Mouse (Mus musculus): ENCODE measurements around the gene Idh1.

Idh1 gene

GRCm38 (mm10) chr1:65176171-65176570, 10.1 kb downstream of the Idh1 start:
- DNase-seq: no peak

DNA sequence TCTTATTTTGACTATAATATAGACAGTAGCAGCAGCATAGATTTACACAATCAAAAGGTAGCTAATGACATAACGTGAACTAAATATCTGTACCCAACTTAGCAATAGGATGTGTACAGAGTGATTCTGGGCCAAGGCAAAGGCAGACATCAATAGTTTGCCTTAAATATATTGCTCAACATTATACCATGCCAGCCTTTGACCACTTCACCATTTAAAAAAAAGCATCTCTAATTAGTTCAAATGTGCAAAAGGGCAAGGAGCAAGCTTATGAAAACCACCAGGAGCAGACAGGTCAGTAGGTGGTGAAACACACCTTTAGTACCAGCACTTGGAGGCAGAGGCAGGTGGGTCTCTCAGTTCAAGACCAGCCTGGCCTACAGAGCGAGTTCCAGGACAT, 12.6 kb downstream of the Idh1 start:
- no peak for DNase-seq

GRCm38 (mm10) chr1:65171579-65171978, 14.7 kb downstream of the Idh1 start:
- DNase-seq: no peak

- no peak for DNase-seq
Measured at GRCm38 (mm10) chr1:65169947-65170346, 16.4 kb downstream of the Idh1 start.

DNA sequence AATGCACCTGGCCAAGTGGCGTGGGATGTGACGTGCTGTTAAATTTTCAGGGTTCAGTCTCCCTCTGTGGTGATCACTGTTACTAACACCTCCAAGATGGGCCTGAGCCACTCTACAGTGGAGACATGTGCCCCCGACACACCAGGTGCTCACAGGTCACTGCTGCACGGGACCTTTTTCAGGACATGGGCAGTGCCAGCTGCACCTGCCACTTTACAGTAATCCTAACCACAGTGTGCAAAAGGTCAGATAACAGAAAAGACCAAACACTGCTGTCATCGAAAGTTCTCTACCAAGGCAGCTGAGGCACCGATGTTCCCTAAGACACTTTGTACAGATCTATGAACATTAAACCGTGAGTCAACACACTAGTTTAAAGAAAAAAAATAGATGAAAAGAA, 16.8 kb downstream of the Idh1 start:
- DNase-seq: no peak

GRCm38 (mm10) chr1:65167496-65167895, 18.8 kb downstream of the Idh1 start:
- no peak for DNase-seq

DNA sequence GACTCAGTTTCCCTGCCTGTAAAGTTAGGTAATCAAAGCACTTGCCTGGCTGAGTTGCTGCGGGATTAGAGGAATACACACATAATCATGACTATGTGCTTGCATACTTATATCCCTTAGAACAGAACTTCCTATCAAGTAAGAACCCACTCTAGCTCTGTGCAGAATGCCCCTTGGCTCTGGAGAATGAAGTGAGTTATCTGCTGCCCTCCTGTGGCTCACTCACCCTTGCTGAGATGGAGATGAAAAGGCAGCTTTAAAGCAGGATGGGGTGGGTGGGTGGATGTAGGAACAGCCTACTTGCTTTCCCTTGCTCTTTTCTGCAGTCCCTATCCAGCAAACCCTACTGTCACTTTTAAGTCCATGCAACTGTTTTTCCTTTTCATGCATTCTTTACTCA, 24.1 kb downstream of the Idh1 start:
- no peak for DNase-seq

DNA sequence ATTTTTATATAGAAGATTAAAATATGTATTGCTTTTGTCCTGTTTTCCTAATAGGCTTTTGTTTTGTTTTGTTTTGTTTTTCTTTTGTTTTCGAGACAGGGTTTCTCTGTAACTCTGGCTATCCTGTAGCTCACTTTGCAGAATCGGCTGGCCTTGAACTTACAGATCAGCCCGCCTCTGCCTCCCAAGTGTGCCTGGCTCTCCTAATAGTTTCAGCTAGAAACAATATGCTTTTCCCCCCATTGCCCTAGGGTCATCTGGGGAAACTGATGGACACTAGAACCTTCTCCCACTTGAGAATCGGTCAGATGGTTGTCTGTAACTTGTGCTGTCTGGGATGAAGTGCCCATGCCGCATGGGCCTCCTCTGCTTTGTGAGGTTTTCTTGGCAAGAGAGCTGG, 30.2 kb downstream of the Idh1 start:
- no peak for DNase-seq

DNA sequence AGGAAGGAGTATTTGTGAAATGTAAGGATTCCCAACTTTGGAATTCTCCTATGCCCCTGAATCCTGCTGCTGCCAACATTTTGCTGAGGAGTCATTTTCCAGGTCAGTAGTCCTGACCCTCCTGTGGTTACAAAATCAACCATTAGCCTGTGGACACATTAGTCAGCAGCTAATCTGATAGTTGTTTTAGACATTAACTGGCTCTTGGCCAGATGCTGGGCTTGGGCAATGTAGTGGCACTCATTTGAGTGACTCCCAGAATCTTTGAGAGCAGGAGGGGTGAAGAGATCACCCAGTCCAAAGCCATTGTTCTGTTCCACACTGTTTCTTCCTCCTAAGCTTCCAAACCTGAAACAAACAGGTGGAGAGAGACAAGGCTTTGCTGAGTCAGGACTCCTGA, 31.5 kb downstream of the Idh1 start:
- no peak for DNase-seq

- no peak for DNase-seq
Measured at GRCm38 (mm10) chr1:65147971-65148370, 38.3 kb downstream of the Idh1 start.

GRCm38 (mm10) chr1:65147326-65147725, 39.0 kb downstream of the Idh1 start:
- DNase-seq: no peak

DNA sequence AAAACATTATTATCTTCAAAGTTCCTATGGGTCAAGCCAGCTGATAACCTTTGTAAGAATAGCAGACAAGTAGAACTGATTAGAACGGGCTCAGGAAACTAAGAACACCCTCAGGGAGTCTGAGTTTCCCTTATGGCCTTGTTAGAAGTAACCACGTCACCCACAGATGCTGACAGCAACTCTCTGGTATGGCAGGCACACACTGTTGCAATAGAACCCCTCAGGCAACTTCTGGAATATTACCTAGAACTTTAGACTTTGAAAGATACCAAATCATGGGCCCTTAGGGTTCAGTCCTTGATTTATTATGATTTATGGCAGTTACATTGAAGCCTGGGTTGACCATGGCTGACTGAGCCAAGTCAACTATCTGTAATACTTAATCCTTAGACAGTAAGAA, 39.7 kb downstream of the Idh1 start:
- DNase-seq: no peak

DNA sequence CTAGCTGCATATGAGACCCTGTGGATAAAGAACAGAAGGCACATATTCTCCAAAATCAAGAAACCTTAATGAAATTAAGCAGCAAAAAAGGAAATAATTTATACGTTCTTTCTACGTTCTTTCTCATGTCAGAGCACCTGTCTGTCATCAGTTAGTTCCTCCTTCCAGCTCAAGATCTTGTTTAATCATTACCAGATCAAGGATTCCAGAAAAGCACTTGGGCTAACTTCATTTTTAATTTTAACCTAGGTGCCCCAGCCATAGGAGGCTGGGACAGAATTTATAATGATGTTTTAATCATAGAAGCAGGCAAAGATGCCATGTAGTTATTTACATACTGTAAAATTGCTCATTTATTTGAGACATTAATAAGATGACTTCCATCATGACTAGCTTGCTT, 41.5 kb downstream of the Idh1 start:
- no peak for DNase-seq

DNA sequence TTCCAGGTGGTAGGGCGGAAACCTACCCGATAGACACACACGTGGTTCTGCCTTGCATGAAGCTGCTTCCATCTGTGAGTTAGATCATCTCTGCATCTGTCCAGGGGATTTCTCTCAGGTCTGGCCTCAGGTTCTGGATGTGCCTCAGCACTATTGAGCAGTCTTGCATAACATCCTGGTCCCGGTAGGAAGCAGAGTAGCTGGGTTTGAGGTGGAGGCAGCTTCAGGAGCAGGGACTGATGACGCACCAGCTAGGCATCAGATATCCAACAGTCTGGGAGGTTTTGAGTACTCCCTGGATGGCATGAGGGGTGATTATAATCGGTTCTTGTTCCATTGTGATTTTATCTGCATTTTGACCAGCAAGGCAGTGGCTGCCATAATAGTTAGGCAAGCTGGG, 48.7 kb downstream of the Idh1 start:
- DNase-seq: no peak

GRCm38 (mm10) chr1:65132833-65133232, 53.5 kb downstream of the Idh1 start:
- DNase-seq: no peak

- no peak for DNase-seq
Measured at GRCm38 (mm10) chr1:65131671-65132070, 54.6 kb downstream of the Idh1 start.

GRCm38 (mm10) chr1:65130226-65130625, 56.1 kb downstream of the Idh1 start:
- no peak for DNase-seq

- no peak for DNase-seq
Measured at GRCm38 (mm10) chr1:65129634-65130180, 56.6 kb downstream of the Idh1 start.

- DNase-seq: no peak
Measured at GRCm38 (mm10) chr1:65122574-65123372, 63.5 kb downstream of the Idh1 start, which contains the start of gene D630023F18Rik. TSS of gene D630023F18Rik (minus strand) at chr1:65123214.

- no peak for DNase-seq
Measured at GRCm38 (mm10) chr1:65119438-65119837, 66.9 kb downstream of the Idh1 start, which contains the start of gene Gm28845. TSS of gene Gm28845 (minus strand) at chr1:65119558.

DNA sequence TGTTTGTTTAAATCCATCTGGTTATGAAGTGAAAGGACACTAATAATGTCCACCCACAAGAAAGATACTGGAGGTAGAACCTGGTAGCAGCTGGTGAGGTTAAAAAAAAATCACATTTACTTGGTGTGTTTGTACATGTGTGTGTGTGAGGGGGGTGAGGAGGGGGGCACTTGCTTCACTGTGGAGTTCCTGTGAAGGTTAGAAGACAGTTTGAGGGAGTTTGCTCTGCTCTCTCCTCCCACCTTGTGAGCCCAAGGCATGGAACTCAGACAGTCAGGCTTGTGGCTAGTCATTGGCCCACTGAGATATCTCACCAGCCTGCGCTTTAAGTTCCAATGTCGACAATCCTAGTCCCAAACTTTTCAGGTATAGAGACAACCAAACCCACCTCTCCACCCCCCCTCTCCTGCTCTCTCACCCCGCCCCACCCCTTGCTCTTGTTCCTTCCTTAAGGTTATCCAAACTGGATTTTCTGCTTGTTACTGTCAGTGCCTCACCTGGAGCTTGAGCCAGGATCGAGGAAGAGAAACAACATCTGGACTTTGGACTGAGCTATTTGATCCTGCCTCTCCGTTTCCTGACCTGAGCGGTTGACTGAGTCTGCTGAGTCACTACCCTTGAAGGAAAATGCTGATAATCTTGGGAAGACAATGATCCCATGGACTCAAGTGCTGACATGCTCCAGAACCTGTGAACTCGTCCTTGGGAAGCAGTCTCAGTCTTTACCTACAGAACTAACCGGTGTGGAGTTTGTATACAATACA, 68.0 kb downstream of the Idh1 start:
- no peak for DNase-seq

GRCm38 (mm10) chr1:65113536-65114172, 72.6 kb downstream of the Idh1 start:
- DNase-seq: no peak

GRCm38 (mm10) chr1:65112807-65113196, 73.5 kb downstream of the Idh1 start:
- no peak for DNase-seq

Measured in cerebellum, adult 8-10 months (tissue).